Mouse (Mus musculus) MN1 (cell line): ENCODE measurements around the gene Lyrm7.
A peak's percentile ranks its signal among the peaks of the same experiment; 100 is the strongest.

Source experiments
- DNase-seq: peaks from one replicate; pipeline ENCODE4 v3.0.0-alpha.2; 2016; ENCODE audit warnings: low spot score

Gene Lyrm7

DNA sequence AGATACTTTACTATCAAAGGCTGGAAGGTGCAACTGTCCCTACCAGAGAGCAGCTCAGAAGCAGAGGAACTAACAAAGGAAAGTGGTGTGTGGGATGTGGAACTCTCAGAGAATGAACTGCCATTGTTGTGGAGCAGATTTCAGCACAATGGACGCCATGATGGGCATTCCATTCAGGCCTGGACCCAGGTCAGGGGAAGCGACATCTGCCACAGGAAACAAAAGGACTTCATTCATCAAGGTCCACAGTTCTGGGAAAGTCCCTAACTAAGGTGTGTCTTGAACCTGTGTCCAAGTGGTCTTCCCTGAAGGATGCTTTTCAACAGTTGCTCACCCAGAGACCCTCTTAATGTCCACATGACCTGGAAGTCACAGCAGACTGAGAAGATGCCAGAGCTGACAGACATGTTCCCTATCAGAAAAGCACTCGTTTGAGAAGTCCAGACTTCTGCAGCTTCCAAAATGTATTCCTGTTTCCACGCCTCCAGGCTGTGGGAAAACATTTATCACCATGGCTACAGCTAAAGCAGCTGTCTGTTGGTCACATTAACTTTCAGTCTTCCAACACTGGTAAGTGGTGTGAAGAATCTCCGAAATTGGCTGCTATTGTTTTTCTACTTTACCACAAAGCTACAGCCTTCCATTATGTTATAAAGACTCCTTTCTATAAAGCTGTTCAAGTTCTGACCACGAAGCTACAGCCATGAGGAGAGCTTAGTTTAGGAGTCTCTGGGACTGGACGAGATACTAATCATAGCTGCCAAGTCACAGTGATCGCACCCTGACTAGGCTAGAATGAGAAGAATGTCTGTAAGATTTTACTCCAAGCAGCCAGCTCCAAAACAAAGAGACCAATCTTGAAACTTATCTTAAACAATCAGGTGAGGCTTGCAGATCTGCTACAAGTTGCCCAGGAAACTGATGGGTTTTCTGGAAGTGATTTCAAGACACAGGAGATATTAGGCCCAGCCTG lies 15.0 kb downstream of the Lyrm7 start:
- DNase-seq = peak; percentile 30

DNA sequence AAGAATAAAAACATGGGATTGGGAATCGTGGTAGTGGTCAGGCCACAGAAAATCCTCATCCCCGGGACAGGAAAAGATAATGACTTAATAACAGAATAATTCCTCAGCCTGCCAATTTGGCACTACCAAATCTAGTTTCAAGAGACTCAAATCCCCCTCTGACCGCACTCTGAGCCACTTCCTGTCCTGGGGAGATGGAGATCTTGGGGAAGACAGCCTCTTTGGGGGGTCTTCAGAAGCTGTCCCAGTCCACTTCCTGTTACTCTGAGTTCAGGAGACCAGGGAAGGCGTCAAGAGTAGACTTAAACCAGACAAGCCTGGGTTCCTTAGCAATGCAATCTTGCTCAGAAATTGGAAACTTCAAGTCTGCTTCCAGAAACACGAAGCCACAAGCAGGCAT lies 15.8 kb downstream of the Lyrm7 start:
- DNase-seq = no peak

DNA sequence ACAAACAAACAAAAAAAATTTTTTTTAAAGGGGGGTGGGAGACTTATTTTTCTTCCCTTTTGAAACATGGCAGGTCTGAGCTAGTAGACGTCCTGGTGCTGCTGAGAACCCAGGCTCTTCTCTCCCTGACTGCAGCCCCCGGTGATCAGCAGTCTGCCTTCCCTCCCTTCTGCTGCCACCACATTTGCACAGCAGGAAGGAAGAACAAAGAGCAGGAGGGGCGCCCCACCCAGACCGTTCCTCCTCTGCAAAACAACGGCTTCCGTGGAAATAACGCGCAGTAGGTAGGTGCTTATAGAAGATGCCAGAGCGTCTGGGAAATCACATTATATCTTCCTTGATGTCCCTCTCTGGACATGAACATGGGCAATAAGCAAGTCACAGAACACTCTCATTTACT lies 16.3 kb downstream of the Lyrm7 start:
- no peak for DNase-seq

DNA sequence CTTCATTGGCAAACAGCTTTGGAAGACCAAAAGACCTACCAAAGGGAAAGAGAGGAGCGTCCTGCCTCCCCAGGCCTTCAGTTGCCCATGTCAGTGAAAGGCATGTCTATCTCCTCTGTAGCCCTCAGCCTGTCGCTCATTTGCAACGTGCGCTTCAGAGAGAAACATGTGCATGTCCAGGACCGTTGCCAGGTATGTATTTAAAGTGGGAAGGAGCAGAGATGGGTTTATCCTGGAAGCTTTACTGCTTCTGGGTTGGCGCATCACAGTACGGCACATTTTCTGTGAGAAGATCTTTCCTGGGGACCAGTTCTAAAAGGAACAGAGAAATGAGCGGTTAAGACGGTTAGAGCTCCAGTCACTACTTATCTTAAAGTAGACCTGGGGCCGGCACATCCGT lies 19.8 kb downstream of the Lyrm7 start:
- no peak for DNase-seq

DNA sequence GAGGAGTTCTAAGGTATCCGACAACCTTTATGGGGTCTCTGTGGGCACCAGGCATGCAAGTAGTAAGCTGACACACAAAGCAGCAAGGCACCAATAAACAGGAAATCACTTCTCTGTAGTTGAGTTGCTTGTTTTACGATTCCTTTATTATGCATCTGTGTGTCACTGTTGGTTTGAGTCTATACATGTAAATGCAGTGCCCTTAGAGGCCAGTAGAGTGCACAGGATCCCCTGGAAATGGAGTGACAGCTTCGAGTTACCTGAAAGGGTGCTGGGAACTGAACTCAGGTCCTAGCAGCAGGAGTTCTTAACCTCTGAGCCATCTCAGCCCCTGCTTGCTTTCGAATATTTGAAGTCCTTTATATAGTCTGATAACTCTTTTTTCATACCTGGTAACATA lies 21.0 kb downstream of the Lyrm7 start:
- DNase-seq = no peak

DNA sequence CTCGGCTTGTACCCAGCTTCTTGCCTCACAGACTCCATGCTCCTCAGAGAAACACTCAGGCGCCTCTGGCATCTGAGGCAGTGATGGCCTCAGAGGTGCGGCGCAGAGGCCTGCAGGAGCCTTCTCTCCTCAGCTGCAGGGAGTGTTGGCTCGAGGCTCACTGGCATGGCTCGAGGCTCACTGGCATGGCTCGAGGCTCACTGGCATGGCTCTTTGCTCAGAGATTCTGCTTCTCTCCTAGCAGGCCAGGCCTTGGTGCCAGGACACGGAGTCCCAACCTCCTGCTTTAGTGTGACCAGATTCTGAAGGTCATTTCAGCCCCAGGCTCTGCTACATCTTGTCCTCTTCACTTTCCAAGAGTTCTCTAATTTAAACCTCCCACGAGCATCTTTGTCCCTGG lies 24.6 kb downstream of the Lyrm7 start:
- no peak for DNase-seq

DNA sequence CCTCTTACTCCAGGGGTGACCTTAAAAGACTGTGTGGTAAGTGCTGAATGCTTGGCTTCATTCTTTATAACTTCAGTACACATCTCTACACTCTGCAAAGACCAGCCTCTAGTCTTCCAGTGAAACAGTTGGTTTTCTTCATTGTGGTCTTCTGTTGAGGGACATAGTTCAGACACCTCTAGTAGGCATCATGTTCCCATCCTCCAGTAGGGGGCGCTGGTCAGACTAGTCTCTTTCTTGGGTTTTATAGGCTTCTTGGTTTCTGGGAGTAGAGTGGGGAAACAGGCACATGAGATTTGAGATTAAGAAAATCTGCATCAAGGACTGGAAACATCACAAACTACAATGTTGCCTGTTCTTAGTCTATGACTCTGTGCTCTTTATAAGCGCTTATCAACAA lies 26.1 kb downstream of the Lyrm7 start:
- DNase-seq = no peak

DNA sequence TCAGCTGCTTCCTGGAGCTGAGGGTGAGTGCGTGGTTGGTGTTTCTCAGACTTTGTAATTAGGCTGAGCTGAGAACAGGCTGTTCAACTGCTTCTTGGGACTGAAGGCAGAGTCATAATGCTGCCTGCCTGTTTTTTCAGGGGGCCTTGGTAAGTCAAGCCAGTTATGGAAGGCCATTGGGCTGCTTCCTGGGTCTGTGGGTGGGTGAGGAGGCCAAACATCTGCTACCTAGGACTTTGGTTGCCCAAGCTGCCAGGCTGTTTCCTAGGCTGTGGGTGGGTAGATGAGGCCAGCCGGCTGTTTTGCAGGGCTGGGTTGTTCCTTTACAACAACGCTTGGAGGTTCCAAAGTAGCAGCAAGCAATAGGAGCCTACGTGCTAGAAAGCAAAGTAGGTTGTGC lies 26.9 kb downstream of the Lyrm7 start:
- no peak for DNase-seq

DNA sequence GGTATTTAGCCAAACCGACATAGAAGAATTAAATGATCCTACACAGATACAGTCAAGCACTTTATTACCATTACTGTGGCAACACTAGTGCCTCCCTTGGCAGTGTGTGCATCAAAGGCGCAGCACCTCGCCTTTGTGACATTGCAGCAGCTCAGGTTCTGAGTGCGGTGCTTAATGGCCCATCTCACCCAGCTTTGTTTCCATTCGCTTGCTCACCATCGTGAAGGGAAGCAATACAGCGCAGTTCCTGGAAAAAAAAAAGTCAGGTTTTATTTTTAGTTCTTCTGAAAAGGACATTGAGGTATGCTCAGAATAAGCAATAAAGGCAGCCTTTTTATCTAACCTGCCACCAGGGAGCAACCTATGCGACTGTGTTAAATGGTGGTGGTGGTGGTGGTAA lies 33.9 kb downstream of the Lyrm7 start:
- DNase-seq = no peak

DNA sequence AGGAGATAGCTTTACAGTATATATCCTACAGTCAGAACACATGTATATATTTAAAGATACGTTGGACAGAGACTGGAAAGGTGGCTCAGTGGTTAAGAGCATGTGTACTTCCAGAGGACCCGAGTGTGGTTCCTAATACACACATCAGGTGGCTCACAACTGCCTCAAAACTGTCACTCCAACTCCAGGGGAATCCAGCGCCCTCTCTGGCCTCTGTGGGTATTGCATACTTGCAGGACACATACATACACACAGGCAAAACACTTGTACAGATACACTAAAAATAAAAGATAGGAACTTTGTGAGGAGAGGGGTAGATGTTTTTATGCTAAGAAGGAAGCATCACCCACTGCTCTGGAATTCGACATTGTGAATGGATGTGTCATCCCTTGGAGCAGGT lies 34.9 kb downstream of the Lyrm7 start:
- DNase-seq = no peak

DNA sequence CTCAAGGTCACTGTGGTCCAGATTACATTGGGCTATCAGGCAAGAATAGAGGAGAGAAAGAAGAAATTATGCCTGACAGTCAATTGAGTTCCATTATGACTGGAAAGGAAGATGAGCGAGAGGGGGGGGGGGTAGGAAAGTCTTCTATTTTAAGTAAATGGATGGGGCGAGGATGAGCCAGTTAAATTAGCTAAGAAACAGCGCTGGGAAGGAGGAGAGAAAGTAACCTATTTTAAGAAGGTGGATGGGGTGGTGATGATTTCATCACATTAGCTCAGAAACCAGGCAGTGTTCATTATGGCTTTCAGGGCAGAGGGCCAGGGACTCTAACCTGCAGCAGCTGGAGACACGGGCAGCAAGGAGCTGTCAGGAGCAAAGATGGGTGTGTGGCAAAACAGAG lies 37.2 kb downstream of the Lyrm7 start:
- peak; percentile 90 for DNase-seq

DNA sequence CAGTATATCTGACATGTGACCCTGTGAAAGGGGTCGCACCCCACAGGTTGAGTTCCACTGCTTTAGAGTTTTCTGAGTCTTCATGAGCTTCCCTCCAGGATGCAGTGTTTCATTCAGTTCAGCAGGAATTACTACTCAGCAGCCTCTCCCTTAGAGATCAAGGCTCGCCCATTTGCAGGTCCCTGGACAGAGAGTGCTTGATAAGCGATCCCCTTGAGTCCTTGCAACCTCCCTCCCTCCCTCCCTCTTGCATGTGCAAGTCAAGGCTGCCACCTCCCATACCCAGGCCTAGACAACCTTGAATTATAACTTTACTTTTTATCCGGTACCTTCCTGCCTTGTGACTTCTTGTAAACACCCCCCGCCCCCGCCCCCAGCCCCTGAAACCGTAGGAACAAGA lies 41.2 kb downstream of the Lyrm7 start:
- no peak for DNase-seq

DNA sequence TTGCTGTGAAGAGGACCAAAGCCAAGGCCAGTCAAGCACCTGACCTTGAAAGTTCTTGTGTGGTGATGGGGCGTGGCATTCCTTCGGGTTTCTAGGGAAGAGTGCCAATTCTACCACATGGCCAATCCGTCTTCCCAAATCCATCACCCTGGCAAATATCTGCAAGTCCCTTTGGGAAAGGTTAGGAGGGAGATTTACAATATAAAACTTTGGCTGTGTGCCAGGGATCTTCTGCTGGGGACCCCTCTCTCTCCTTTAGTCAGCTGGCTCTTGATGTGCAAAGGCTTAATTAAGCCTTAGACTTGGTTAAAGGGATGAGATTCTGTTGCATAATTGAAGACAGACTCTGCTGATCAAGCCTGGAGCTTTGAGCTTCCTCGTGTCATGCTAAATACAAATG lies 43.3 kb downstream of the Lyrm7 start:
- DNase-seq = peak; percentile 66

DNA sequence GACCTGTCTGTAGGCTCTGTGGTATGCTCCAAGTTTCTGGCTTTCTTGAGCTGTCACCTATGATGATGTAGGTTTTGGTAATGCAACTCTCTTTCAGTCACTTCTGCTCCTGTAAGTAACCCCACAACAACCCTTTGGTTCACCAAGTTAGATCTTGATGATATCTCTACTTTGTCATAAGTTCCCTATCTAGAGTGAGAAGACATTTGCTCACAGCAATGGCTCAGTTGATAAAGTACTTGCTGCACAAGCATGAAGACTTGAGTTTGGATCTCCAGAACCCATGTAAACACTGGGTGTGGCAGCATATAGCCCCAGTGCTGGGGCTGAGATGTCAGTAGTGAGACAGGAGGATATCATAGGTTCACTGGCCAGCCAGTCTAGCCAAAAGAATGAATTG lies 45.1 kb downstream of the Lyrm7 start:
- DNase-seq = no peak

DNA sequence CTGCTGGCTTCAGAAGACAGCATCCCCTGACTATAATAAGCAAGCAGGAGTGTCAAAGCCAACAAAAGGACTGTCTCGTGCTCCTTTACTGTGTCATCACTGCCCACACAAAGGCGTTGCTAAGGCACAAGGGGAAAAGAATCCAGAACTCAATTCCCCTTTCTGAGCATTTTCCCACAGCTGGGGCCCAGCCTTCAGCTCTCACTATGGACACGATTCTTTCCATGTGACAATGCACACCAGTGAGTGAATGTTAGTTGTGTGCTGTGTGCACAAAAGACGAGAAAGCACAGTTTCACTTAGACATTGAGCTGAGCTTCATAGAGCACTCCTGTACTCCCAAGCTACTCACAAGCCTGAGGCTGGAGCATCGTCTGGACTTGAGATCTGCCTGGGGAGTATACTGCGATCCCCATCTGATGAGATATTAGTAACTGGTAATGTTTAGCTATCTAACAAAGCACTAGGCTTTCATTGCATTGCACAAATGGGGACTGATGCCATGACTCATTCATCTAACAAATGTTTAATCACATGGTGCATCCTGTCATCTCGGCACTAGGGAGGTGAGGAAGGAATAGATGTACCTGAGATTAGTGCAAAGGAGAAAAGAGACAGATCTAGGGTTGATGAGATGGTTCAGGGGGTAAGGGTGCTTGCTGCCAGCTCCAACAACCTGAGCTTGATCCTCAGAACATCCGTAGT lies 47.8 kb downstream of the Lyrm7 start:
- no peak for DNase-seq

DNA sequence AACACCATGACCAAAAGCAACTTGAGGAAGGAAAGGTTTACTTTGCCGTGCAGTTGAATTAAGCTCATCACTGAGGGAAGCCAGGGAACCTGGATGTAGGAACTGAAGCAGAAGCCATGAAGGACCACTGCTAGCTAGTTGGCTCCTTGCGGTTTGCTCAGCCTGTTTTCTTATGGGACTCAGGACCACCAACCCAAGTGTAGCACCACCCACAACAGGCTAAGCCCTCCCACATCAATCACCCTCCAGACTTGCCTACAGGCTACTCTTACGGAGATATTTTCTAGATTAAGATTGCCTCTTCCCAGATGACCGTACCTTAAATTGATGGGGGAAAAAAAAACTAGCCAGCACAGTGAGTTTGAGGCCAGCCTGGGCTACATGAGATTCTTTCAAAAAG lies 48.4 kb downstream of the Lyrm7 start:
- no peak for DNase-seq

DNA sequence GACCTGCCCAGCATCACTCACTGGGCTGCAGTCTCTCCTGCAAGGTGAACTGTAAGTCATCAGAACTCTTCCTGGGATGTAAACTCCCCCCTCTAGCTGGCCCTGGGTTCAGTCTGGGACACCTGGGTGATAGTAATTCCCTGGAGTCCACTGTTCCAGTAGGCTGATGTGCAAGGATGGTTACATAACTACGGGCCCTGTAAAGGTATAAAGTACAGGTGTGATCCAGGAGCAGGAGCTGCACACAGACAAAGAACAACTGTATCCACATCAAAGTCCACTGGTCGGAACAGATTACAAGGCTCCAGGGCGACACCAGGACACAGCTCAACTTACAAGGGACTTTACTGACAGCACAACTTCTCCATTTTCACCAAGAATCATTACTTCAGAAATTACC lies 49.7 kb downstream of the Lyrm7 start:
- DNase-seq = no peak

DNA sequence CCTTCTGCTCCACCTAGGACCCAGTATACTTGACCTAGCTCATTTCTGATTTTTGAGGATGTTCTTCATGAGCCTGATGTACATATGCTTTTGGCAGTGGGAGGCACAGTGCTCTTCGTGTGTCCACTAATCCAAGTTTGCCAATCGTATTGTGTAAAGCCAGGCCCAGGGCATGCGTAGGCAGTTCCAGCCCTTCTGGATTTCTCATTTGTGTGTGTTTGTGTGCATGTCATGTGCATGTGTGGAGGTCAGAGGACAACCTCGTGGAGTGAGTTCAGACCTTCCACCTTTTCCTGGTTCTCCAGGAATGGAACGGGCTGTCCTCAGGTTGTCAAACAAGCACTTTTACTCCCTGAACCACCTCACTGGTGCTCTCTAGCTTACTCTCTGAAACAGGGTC lies 51.1 kb downstream of the Lyrm7 start:
- DNase-seq = no peak

DNA sequence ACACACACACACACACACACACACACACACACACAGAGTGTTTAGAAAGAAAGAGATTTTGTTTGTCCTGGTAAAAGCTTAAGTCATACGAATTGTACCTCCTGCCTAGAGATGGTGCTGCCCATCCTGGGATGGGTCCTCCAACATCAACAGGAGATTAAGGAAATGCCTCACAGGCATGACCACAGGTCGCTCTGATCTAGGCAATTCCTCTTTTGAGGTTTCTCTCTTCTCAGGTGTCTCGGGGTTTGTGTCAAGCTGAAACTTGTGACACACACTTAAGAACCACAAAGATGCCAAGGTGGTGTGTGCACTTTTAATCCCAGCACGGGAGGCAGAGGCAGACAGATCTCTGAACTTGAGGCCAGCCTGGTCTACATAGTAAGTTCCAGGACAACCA lies 52.5 kb downstream of the Lyrm7 start:
- no peak for DNase-seq

DNA sequence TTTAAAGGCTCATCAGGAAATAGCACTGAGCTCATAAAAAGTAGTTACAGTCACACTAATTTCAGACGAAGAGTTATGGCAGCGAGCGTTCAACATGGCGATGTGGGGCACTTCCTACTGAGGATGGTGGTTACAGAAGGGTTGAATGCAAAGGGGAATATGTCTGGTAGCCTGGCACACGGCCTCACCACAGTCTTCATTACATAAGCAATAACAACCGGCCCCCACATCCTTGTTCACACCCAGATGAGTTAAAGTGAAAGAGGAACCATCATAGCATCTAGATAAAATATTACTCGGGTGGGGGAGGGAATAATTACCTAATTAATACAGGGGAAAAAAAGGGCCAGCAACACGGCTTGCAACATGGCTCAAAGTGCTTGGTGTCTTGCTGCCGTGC lies 53.0 kb downstream of the Lyrm7 start:
- DNase-seq = no peak

DNA sequence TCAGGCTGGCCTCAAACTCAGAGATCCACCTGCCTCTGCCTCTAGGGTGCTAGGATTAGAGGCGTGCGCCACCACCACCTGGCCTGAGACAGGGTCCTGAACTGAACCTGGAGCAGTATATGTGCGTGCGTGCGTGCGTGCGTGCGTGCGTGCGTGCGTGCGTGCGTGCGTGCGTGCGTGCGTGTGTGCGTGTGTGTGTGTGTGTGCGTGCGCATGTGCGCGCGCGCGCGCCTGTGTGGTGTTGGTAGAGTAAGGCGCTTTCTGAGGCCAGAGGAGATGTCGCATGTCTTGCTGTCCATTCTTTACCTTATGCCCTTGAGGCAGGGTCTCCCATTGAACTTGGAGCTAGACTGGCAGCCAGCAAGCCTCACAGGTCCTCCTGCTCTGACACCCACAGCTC lies 53.8 kb downstream of the Lyrm7 start:
- no peak for DNase-seq

DNA sequence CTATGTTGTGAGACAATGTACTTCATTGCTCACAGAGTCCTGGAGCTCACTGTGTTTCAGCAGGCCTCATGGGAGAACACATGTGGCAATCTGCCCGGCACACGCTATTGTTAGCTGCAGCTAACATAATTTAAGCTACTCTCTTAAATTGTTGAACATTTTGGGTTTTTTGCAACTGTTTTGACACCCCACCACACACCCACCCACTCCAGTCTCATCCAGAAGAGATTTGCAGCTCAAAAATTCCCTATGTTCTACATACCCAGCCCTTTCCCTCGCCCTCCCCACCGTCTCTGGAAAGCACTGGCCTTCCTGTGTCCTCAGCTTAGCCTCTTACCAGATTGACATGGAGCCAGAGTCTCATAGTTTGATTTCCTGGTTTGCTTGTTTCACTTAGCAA lies 55.5 kb downstream of the Lyrm7 start:
- peak; percentile 51 for DNase-seq

DNA sequence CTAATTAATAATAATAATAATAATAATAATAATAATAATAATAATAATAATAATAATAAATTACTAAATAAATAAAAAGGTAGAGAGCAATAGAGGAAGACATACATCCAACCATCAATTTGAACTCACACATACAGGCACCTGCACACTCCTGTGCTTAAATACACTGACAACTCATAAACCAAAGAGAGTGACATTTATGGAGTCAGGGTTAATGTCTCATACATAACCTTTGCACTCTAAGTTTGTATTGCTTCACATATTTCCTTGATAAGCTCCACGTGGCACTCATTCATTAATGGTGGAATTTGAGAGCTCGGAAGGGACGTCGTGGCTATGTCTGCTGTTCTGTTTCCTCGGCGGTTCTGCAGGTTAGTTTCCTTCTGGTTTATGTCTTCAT lies 58.1 kb downstream of the Lyrm7 start:
- DNase-seq = no peak
